Mouse (Mus musculus): ENCODE data around the gene Hoxc8.
A peak's percentile ranks its signal among the peaks of the same experiment; 100 is the strongest.

The Hoxc8 gene

DNA sequence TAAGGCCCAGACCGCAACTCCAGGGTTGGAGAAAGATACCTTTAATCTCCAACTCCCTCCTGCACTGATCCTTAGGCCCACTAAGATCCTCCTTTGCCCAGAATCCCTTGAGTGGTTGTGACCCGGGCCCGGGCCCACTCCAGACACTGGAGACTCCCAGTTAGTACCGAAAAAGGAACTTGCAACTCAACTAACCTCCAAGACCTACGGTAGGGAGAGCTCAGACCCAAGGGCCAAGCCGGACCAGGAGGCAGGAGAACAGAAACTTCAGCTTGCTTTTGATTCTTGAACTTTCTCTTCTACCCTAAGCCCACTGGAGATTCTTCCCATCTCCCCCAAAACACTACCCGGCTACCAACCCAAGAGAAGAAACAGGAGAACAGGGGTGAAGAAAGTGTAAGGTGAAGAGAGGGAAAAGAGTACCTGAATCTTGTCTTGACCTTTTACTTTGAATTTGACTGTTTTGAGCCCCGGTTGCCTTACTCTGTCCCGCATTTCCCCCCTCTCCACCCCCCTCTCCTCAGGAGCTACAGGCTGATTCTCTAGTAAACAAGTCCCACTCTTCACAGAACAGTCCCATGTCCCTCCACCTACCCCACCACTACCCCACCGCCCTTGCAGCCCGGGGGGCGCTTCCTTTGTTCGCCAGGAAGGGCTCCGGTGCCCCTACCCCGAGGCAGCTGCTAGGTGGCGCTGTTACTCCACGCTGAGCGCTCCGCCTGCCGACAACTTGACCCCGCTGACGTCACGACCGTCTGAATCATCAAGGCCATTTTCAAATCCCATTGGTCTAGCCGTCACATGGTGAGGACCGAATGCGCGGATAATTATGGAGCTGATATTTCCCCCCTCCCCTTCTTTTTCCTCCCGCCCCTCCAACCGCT is 24.3 kb upstream of the Hoxc8 start:
- DNase-seq: peak; percentile 96

GRCm38 (mm10) chr15:102966776-102967311 is 23.6 kb upstream of the Hoxc8 start, which contains the start of gene Hoxc10:
TSS of gene Hoxc10 (plus strand) at chr15:102966796.
- DNase-seq: no peak

GRCm38 (mm10) chr15:102967312-102967510 is 23.2 kb upstream of the Hoxc8 start, which contains the start of gene Hoxc5:
TSS of gene Hoxc5 (plus strand) at chr15:102967443.
- no peak for DNase-seq

- DNase-seq: no peak
Measured at GRCm38 (mm10) chr15:102967511-102968397, 22.7 kb upstream of the Hoxc8 start.

DNA sequence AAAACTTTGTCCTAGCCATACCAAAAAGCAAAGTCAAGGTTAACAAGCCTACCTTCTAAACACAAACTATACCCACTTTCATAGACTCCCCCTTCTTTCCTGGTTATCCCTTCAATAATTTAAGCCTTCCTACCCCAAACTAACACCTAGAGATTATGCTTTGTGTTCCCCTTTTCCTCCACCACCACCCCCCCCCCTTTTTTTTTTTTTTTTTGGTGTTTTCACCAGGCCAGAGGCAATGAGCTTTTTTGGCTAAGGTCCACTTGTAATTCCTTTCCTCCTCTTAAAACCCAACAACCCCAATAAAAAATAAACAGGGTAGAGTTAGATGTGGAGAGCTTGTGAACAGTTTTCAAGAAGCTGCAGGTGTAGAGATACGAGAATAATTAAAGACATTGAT is 21.1 kb upstream of the Hoxc8 start:
- no peak for DNase-seq

DNA sequence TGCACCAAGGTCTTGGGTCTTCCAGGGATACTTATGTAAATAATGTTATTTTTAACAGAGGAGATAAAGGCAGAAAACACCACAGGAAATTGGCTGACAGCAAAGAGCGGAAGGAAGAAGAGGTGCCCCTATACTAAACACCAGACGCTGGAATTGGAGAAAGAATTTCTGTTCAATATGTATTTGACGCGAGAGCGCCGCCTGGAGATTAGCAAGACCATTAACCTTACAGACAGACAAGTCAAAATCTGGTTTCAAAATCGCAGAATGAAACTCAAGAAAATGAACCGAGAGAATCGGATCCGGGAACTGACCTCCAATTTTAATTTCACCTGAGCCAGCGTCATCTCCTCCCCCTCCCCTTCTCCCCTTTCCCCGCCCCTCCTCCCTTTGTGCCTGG is 19.7 kb upstream of the Hoxc8 start:
- no peak for DNase-seq

GRCm38 (mm10) chr15:102972254-102972653 is 18.2 kb upstream of the Hoxc8 start:
- no peak for DNase-seq

DNA sequence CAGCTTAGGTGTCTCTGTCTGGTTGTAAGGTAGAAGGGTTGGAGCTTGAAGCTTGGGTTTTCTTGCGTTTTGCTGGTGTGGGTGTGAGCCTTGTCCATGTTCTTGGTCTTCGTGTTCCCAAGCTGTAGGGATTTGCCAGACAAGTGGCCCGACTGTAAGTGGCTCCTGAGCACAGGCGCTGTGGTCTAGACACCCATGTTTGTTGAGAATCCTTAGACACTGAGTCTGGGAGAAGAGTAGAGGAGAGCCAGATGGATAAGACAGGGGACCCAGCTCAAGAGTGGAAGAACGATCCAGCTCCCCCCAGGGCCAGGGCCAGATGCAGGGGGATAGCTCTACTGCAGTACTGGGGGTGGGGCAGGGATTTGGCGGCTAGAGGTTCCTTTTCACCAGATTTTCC is 17.7 kb upstream of the Hoxc8 start:
- no peak for DNase-seq

- no peak for DNase-seq
Measured at GRCm38 (mm10) chr15:102975034-102975433, 15.4 kb upstream of the Hoxc8 start.

DNA sequence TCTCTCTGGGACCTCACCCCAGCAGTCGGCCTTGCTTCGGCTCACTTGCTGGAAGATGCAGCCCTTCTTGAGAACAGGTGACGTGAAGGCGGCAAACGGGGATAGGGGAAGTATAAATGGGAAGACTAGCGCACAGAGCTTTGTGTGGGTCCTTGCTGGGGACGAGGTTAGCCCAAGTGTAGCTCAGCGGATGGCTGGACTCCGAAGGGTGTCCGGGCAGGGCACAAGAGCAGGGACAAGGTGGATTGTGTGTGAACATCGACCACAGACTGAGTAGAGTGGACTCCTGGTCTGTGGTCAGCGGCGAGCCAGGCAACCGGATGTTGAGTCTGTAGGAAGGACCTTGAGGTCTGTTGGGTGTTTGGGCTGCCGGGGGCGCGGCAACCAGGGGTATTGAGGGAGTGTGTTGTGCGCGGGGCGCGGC is 14.7 kb upstream of the Hoxc8 start:
- DNase-seq: no peak

DNA sequence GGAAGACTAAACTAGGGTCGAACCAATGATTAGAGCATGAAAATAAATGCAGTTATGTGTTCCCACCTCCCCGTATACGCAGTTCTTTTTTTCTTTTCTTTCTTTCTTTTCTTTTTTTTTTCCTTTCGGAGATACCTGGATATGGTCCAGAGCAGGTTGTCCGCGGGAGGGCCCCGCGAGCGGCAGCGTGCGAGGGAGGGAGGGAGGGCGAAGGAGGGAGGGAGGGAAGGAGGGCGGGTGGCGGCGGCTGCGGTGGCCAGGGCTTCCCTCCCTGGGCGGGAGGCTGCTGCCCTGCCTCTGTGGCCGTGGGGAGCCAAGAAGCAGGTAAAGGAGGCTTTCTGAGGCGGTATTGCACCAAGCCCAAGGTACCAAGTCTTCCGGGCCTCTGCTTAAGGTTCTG is 14.2 kb upstream of the Hoxc8 start, which contains the start of gene Hoxc9:
Gene Hoxc9, plus strand, starts transcription at position 269 of the 400 bp plus-strand sequence.
- no peak for DNase-seq

DNA sequence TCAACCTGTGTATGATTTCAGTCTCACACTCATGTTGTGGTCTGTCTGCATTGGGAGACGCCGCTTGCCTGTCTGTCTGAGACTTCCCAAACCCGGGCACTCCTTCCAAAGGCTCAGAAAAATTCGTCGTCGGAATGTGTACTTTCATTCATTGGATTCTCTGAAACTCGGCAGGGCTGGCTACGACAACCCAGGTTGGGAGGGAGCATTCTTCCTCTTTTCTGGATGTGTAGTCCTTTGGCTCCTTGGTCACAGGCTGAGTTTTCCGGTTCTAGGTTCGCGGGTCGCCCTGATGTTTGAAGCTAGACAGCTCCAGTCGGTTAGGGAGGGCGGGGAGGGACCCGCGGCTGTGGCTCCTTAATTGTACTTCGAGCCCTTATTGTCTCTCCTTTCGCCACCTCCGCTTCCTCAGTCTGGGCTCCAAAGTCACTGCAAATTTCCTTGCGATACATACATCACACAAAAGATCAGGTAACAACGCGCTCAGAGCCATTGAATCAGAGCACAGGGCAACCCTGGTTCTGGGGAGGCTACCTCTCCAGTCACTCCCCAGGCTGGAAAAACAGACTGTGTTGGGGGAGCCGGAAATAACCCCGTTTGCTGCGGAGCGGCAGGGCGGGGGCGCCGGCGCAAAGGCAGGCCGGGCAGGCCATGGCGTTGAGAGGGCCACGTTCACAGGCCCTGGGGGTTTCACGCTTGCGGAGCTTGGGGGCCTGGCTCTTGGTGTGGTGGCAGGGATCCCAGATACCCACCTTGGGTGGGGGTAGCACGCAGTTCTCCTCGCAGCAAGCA is 13.6 kb upstream of the Hoxc8 start:
- no peak for DNase-seq

DNA sequence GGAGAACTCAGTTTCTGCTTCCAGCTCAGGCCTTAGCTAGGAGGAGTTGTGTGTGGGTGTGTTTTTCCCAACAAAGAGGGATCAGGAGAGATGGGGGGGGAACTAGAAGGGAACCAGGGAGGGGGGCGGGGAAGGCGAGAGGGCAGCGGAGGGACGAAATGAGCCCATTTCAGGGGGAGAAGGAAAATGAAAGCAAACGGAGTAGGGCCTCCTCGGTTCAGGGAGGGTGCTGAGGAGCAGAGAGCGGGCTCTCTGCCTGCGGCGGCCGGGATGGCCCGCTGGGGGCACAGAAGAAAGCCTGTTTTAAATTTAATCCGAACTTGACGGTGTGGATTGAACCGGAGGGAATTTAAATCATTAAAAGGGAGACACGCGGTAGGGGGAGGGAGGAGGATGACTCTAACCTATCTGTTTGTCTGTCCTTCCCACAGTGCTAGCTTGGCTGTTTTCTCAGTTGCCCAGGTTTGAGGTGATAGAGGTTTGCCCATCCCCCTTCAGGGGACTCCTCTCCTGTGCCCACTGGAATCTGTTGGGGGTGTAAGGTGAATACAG is 12.9 kb upstream of the Hoxc8 start:
- DNase-seq: no peak

DNA sequence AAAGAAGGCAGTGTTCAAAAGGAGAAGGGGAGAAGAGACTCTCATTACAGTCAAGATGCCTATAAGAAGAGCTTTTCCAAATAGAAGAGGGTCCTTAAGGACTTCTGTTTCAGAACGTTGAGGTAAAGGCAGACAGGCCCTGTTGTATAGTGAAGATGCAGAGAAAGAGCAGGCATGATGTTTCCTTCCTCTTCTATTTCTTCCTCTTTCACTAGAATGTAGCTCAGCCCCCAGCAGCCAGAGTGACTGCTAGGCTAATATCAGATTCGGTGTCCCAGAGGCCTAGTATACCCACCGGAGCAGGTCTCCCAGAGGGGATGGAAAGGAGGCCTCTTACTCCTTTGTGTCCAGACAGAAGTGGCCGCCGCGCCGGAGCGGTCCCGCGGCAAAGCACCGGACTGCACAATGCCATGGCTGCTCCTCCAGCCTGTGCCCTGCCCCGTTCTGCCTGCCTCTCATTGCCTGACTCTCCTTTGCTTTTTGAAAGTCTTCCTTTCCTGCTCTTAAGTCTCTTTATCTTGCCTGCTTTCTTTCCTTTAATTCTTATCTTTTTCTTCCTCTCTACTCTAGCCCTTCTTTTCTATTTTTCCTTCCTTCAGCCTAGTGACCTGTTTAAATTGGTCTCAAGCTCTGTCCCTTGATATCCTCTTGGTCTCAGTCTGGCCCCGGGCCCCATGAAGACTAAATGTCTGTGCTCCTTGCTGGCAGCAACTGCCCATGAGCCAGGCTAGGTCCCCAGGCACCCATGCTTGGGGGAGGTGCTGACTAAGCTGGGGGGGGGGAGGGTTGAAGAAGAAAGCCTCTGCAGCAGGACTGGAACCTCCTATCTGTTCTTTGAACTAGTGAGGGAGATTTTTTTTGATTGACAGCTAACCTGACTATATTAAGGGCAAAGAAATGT is 11.5 kb upstream of the Hoxc8 start:
- DNase-seq: no peak

- no peak for DNase-seq
Measured at GRCm38 (mm10) chr15:102979936-102980335, 10.5 kb upstream of the Hoxc8 start.

- no peak for DNase-seq
Measured at GRCm38 (mm10) chr15:102980352-102980751, 10.1 kb upstream of the Hoxc8 start.

- DNase-seq: no peak
Measured at GRCm38 (mm10) chr15:102980912-102981311, 9.5 kb upstream of the Hoxc8 start.

DNA sequence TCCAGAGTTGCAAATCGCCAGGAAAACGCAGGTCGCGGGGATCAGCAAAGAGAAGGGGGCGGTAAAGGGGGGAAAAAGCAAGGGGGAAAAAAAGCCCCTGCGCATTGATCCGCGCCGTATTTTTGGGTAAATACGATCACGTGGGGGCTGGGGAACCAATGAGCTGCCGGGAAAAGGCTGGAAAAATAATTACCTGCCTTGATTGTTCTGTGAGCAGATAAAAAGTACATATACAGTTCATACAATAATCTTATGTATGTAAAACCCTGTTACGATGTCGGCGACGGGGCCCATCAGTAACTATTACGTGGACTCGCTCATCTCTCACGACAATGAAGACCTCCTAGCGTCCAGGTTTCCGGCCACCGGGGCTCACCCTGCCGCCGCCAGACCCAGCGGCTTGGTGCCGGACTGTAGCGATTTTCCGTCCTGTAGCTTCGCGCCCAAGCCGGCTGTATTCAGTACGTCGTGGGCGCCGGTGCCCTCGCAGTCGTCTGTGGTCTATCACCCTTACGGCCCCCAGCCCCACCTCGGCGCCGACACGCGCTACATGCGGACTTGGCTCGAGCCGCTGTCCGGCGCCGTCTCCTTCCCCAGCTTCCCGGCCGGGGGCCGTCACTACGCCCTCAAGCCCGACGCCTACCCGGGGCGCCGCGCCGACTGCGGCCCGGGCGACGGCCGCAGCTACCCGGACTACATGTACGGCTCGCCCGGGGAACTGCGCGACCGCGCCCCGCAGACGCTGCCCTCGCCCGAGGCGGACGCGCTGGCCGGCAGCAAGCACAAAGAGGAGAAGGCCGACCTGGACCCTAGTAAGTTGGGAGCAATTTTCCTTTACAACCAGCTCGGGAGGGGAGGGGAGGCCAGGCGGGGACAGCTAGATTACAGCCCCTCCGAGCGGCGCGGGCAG is 8.8 kb upstream of the Hoxc8 start:
- no peak for DNase-seq

- DNase-seq: no peak
Measured at GRCm38 (mm10) chr15:102983716-102984115, 6.7 kb upstream of the Hoxc8 start.

GRCm38 (mm10) chr15:102984521-102984920 is 5.9 kb upstream of the Hoxc8 start:
- DNase-seq: no peak
